Mouse (Mus musculus) large intestine, adult 2 months (tissue): Measurements from ENCODE around the gene Mill1. TPM values are rescaled to one million over a fixed set of nuclear protein-coding genes. Genes with fewer than 3 reads are reported as not detected.
"Not testable (repeated sequence)": the region's sequence is repeated elsewhere in the genome, so short reads cannot be mapped to it uniquely, and the experiment has no call there.

Source experiments
- DNase-seq: peaks from one replicate; pipeline ENCODE4 v3.0.0-alpha.2; 2012; ENCODE audit warnings: low read depth, low spot score
- WGBS: fragments of 180-500 bp; shearing (Covaris S2); methylation state at CpG from one replicate; pipeline ENCODE4 v1.1.7; 2018; 5-methylcytosine and 5-hydroxymethylcytosine counted together
- polyA plus RNA-seq: library from polyadenylated mRNA; depleted of rRNA; stranded (reverse); fragments of >200 nt; gene quantifications from 2 replicates; pipeline ENCODE4 v1.2.3, GENCODE M21; 2012; rRNA removed

The Mill1 gene
- polyA plus RNA-seq = 0.04 TPM in 1 of 2 replicates, not detected in the other

GRCm38 (mm10) chr7:18245047-18245446 lies at the start of gene Mill1:
TSS of gene Mill1 (plus strand) at chr7:18245347.
- no peak for DNase-seq

GRCm38 (mm10) chr7:18210938-18211337 lies 34.2 kb upstream of the Mill1 start:
- 16% methylated on average over 9 of the region's 9 CpGs for WGBS
- peak; percentile 37 for DNase-seq

More at GRCm38 (mm10) chr7:18245047-18245446, at the start of gene Mill1:
- WGBS = 25% methylated on average over 1 of the region's 1 CpGs

- DNase-seq = peak; percentile 24
These were observed 30.4 kb upstream of the Mill1 start for GRCm38 (mm10) chr7:18214699-18215098.

GRCm38 (mm10) chr7:18238561-18238960 lies 6.6 kb upstream of the Mill1 start:
- 47% methylated on average over 2 of the region's 2 CpGs for WGBS
- no peak for DNase-seq

More at GRCm38 (mm10) chr7:18214699-18215098, 30.4 kb upstream of the Mill1 start:
- WGBS = 27% methylated on average over 1 of the region's 1 CpGs

- DNase-seq = no peak
- WGBS = 70% methylated on average over 5 of the region's 5 CpGs
These were observed 3.9 kb upstream of the Mill1 start for GRCm38 (mm10) chr7:18241217-18241616.

- DNase-seq = not testable (repeated sequence)
- WGBS = 38% methylated on average over 1 of the region's 1 CpGs
These were observed 1.1 kb upstream of the Mill1 start for GRCm38 (mm10) chr7:18243959-18244573.

- no peak for DNase-seq
- 40% methylated on average over 1 of the region's 1 CpGs for WGBS
These were observed 15.1 kb downstream of the Mill1 start for GRCm38 (mm10) chr7:18260219-18260618.

GRCm38 (mm10) chr7:18265089-18265488 lies 19.9 kb downstream of the Mill1 start:
- no peak for DNase-seq
- WGBS = 56% methylated on average over 5 of the region's 5 CpGs

Other genes starting within 250 kb of the Mill1 start
- gene Ceacam13, start 235.5 kb upstream of the Mill1 start, polyA plus RNA-seq = not detected in 2 replicates
- not detected in 2 replicates for gene Ceacam12, start 179.4 kb upstream of the Mill1 start, polyA plus RNA-seq
- not detected in 2 replicates for gene Igfl3, start 68.9 kb upstream of the Mill1 start, polyA plus RNA-seq
- gene Psg18, start 109.7 kb downstream of the Mill1 start, polyA plus RNA-seq = 0.81 and 0.91 TPM in 2 replicates
- 0.51 TPM in 1 of 2 replicates, not detected in the other for gene Psg28, start 186.7 kb downstream of the Mill1 start, polyA plus RNA-seq
- gene Psg26, start 238.8 kb downstream of the Mill1 start, polyA plus RNA-seq = 0.35 TPM in 1 of 2 replicates, not detected in the other